Mouse (Mus musculus): ENCODE measurements around the gene Olfr1393.

DNA sequence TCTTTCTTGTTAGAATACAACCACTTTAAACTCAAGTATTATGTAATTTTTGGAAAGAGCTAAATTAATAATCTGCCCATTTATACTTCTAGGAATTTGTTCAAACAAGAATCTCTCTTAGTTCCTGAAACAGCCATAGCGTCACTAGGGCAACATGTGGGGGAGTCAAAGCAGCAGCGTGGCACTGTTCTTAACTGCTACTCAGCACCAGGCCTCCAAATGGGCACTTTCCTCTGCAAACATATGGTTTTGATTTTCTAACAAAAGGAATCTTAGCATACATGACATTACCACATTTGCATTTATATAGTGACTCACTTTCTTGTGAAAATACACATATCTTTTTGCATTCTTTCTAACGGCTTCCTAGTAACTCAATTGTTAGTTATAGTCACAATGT is 45.3 kb upstream of the Olfr1393 start:
- TF ChIP-seq CTCF (IDR thresholded peaks at IDR 0.05; ENCODE audit: low read depth): no peak
- no peak for TF ChIP-seq EP300 (IDR thresholded peaks at IDR 0.05; ENCODE audit: low read depth)

All from liver, embryonic 14.5 days (tissue).